Mouse (Mus musculus) limb, embryonic 10.5 days (tissue): ENCODE measurements around the gene Gfm2. TPM values are rescaled to one million over a fixed set of nuclear protein-coding genes. Genes with fewer than 3 reads are reported as not detected.

Experiments used
- DNase-seq: peaks from one replicate; pipeline ENCODE4 v3.0.0-alpha.2; 2017; ENCODE audit warnings: low spot score
- H3K27ac ChIP-seq: fragments of 300-500 bp; sonication (generic); 2 replicates; pipeline ENCODE4 v1.5.1; 2016; ENCODE audit warnings: mild to moderate bottlenecking
- H3K27me3 ChIP-seq: fragments of 300-500 bp; sonication (generic); 2 replicates; pipeline ENCODE4 v1.6.1; 2016; ENCODE audit warnings: low read depth, mild to moderate bottlenecking; ENCODE audit not compliant: poor library complexity, severe bottlenecking
- H3K36me3 ChIP-seq: fragments of 300-500 bp; sonication (generic); 2 replicates; pipeline ENCODE4 v1.6.1; 2016; ENCODE audit warnings: mild to moderate bottlenecking, moderate library complexity
- H3K4me1 ChIP-seq: fragments of 300-500 bp; sonication (generic); 2 replicates; pipeline ENCODE4 v1.6.1; 2016
- H3K4me3 ChIP-seq: fragments of 300-500 bp; sonication (generic); 2 replicates; pipeline ENCODE4 v1.5.1; 2016; ENCODE audit warnings: mild to moderate bottlenecking, moderate library complexity
- H3K9me3 ChIP-seq: fragments of 300-500 bp; sonication (generic); replicated peaks from 2 replicates; pipeline ENCODE4 v1.6.1; 2016; ENCODE audit warnings: mild to moderate bottlenecking
- WGBS: fragments of 180-500 bp; shearing (Covaris S2); methylation state at CpG from one replicate; pipeline ENCODE4 v1.1.7; 2016; 5-methylcytosine and 5-hydroxymethylcytosine counted together
- polyA plus RNA-seq: library from polyadenylated mRNA; unstranded; fragments of >200 nt; fragmentation: Nextera tagmentation; extraction: Ambion mirVana; gene quantifications from 2 replicates; pipeline ENCODE4 v1.2.1, GENCODE M21; 2016

Gene Gfm2
- polyA plus RNA-seq, 1 experiment from 2014 or later = 41.5 TPM

DNA sequence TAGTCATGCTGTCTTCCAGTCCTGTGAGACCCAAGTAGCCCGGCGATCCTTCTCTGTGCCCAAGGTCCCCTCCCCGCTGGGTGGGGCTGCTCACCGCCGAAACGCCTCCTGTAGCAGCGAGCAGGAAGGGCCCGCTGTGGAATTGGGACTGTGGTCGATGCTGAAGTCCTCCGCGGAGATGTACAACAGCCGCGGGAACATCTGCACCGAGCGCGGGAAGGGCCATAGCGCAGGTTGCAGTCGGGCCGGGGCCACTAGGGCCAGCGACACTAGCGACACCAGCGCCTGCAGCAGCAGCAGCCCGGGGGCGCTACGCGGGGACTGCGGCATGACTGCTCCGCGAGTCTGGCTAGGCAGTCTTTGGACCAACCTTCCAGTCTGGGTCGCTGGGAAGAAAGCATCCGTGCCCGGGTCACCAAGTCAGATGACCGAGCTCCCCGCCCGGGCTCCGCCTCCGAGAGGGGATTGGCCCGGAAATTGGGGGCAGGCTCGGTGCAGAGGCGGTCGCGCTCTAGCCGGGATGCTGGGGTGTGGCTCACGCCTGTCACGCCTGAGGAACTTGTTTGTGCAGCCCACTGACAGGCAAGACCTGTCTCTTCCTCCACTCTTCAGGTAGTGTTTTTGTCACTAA lies 60.3 kb downstream of the Gfm2 start, which contains the start of gene Hexb:
Gene Hexb, minus strand, starts transcription at position 426 of the 631 bp plus-strand sequence.
- H3K4me1 ChIP-seq = peaks cover 19% of the 10 kb centered on the region
- H3K9me3 ChIP-seq = no peaks in the 10 kb centered on the region
- H3K27me3 ChIP-seq = 0 out of 2 replicates have a peak, but pooled peaks cover 9% of the 10 kb centered on the region
- H3K36me3 ChIP-seq = no peaks in the 10 kb centered on the region
- peak within 1 kb of the TSS; percentile 70 for H3K4me3 ChIP-seq
- peak within 1 kb of the TSS; percentile 89 for H3K27ac ChIP-seq
- under 1% methylated on average over 45 of the region's 45 CpGs for WGBS
- peak; percentile 91 for DNase-seq

DNA sequence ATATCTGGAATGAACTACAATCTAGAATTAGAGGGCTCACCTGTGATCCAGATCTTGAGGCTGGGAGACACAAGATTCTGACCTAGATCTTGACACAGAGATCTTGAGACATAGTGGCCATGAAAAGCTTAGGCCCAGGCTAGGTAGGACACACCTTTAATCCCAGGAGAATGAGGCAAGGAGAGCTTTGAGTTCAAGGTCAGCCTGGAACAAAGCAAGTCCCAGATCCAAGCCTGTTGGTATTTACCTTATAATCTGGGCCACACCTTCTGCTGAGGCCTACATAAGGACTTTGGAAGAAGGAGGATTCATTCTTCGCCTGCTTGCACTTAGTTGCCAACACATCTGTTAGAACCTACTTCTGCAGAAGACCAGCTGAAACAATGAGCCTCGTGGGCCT lies 61.4 kb downstream of the Gfm2 start:
- 91% methylated on average over 2 of the region's 2 CpGs for WGBS

DNA sequence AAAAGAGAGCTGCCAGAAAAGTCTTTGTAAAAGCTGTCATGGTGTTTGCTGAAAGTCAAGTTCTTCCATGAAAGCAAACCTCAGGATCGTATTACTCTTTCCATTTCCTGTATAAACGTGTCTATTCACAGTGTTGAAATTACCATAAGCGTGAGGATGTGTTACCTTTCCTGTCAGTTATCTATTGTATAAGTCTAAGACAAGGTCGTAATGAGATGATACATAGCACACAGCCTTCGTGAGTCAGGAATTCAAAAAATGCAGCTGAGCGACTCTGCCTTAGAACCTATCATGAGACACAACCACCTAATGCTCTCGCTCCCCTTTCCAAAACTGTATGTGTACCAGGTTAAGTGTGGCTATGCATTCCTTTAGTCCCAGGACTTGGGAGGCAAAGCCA lies 63.3 kb downstream of the Gfm2 start:
- Histone ChIP-seq H3K27ac (no peak overlapping the region), H3K4me1 (peaks cover 29% of the 10 kb centered on the region)
- 80% methylated on average over 7 of the region's 7 CpGs for WGBS

More for the DNA sequence above, 61.4 kb downstream of the Gfm2 start:
- no peak for DNase-seq
- Histone ChIP-seq H3K27ac (no peak overlapping the region), H3K4me1 (peaks cover 19% of the 10 kb centered on the region), H3K36me3 (no peaks in the 10 kb centered on the region), H3K27me3 (0 out of 2 replicates have a peak, but pooled peaks cover 9% of the 10 kb centered on the region), H3K9me3 (no peaks in the 10 kb centered on the region), H3K4me3 (no peak overlapping the region)

GRCm38 (mm10) chr13:97201896-97202295 lies 64.2 kb downstream of the Gfm2 start:
- H3K4me3 ChIP-seq = no peak overlapping the region
- H3K4me1 ChIP-seq = peaks cover 27% of the 10 kb centered on the region
- 0 out of 2 replicates have a peak, but pooled peaks cover 1% of the 10 kb centered on the region for H3K27me3 ChIP-seq
- no peaks in the 10 kb centered on the region for H3K9me3 ChIP-seq
- 82% methylated on average over 4 of the region's 4 CpGs for WGBS
- H3K27ac ChIP-seq = no peak overlapping the region
- no peak for DNase-seq
- no peaks in the 10 kb centered on the region for H3K36me3 ChIP-seq

More for the DNA sequence above, 63.3 kb downstream of the Gfm2 start:
- Histone ChIP-seq H3K4me3 (no peak overlapping the region), H3K9me3 (no peaks in the 10 kb centered on the region), H3K27me3 (0 out of 2 replicates have a peak, but pooled peaks cover 9% of the 10 kb centered on the region), H3K36me3 (no peaks in the 10 kb centered on the region)
- DNase-seq = no peak

DNA sequence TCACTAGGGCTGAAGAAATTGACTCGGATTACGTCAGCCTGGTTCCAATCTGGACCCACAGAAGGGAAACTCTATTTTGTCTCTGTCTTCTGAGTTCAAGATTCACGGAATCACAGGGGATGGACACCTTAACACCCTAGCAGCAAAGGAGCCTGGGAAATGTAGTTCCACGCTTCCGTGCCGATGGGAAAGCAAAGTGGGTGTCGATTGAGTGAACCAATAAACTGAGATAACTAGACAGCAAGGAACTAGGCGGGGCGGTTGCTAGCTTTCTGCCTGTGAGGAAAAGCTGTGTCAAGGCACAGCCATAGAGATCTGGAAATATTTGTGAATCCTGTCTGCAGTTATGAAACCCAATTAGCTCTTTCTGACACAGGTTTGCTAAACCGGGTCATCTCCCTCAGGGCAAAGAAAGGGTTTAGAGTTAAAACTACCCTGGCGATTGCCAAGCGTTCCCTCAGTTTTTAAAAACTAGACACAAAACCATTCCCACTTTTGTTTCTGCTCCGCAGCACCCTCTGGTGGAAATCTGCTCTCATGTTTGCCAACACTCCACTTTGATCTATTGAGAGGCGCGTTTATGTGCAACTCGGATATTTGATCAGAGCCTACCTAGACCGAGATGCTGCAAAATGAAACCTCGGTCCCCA lies 67.4 kb downstream of the Gfm2 start:
- peak overlapping the region; percentile 42 for H3K4me3 ChIP-seq
- H3K27ac ChIP-seq = peak overlapping the region; percentile 63; the same call in 1 of the 2 replicates
- H3K9me3 ChIP-seq = no peaks in the 10 kb centered on the region
- H3K4me1 ChIP-seq = peaks cover 16% of the 10 kb centered on the region; the same call in 1 of the 2 replicates
- H3K27me3 ChIP-seq = no peaks in the 10 kb centered on the region
- WGBS = 15% methylated on average over 18 of the region's 18 CpGs
- H3K36me3 ChIP-seq = no peaks in the 10 kb centered on the region
- peak; percentile 83 for DNase-seq

DNA sequence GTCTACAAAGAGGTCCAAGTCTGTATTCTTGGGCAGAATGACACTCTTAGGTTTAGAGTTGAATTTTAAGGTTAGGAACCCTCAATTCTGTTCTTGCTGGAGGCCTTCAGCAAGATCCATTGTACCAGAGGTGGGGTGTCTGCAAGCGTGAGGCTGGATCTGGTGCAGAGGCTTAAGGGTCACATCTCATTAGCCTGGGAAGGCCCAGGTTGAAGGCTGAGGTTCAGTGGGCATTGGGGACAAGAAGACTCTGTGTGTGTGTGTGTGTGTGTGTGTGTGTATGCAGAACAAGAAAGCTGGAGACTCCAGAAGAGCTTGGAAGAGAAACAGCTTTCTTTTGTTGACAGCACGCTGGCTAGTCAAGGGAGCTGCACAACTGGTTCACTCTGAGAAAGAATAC lies 68.3 kb downstream of the Gfm2 start:
- 93% methylated on average over 2 of the region's 2 CpGs for WGBS
- Histone ChIP-seq H3K4me3 (no peak overlapping the region), H3K4me1 (peaks cover 16% of the 10 kb centered on the region; the same call in 1 of the 2 replicates), H3K36me3 (no peaks in the 10 kb centered on the region), H3K27ac (no peak overlapping the region), H3K27me3 (no peaks in the 10 kb centered on the region), H3K9me3 (no peaks in the 10 kb centered on the region)
- no peak for DNase-seq

DNA sequence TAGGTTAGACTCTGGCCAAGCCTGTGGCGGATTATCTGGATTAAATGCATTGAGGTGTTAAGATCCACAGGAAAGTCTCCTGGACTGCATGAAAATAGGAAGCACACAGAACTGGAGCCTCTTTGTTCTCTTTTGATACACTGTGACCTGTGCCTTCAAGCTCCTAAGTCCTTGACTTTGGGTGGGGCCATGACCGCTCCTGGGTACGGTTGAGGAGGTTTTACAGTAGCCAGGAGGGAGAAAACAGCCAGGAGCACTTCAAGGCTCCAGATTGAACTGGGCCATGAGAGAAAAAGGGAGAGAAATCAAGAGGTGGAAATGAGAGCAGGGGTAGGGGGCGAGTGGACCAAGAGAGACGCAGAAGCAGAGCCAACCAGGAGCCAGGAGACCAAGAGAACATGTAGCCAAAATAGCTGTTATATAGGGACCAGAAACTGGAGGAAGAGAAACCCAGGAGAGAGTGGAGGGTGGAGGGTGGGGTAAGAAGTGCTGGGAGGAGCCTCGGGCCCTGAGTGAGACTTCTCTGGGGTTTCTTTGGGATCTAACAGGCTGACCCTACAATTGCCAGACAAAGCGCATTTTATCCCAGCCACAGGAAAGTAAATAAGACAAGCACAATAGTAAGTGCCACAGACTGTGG lies 69.9 kb downstream of the Gfm2 start:
- DNase-seq = no peak
- peaks cover 29% of the 10 kb centered on the region for H3K4me1 ChIP-seq
- H3K27me3 ChIP-seq = no peaks in the 10 kb centered on the region
- H3K4me3 ChIP-seq = no peak overlapping the region
- H3K36me3 ChIP-seq = no peaks in the 10 kb centered on the region
- WGBS = 90% methylated on average over 7 of the region's 7 CpGs
- H3K27ac ChIP-seq = no peak overlapping the region
- H3K9me3 ChIP-seq = no peaks in the 10 kb centered on the region

DNA sequence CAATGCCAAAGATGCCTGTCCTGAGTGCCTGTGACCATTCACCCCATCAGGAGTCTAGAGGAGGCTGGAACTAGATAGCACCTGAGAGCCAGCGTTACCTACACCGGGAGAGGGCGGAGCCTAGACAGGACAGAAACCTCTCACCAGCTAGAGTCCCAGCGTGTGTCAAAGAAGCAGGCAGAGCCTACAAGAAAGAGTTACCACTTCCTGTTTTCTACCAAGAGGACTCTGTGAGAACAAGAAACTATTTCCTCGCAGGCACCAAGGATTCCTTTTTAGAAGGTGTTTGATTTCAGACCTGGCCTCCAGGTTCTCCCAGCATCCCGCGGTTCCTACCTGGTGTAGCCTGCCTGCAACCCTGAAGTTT lies 70.4 kb downstream of the Gfm2 start:
- Histone ChIP-seq H3K36me3 (no peaks in the 10 kb centered on the region), H3K27me3 (no peaks in the 10 kb centered on the region), H3K27ac (no peak overlapping the region), H3K4me1 (peaks cover 30% of the 10 kb centered on the region), H3K4me3 (no peak overlapping the region), H3K9me3 (no peaks in the 10 kb centered on the region)
- no peak for DNase-seq
- 58% methylated on average over 7 of the region's 7 CpGs for WGBS

DNA sequence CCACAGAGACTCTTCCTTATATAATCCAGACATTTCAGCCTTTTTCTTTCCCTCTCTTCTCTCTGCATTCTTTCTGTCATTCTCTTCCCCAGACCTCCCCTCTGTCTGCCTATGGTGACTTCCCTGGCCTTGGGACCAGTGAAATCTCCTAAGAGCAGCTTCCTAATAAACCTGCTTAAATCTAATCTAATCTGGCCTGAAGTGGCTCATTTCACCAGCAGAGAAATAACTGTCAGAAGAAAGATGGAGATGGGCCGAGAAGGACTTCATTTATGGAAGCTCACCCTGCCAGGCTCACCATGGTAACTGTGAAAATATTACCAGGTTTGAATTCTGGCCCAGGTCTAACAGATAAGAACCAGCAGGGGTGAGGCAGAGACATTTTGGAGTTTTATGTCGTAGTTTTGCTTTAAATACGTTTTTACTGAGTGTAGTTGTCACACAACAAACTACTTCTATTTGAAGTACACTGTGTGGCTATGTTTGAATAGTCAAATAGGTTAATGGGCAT lies 70.8 kb downstream of the Gfm2 start:
- no peak for DNase-seq
- Histone ChIP-seq H3K9me3 (no peaks in the 10 kb centered on the region), H3K36me3 (no peaks in the 10 kb centered on the region), H3K27me3 (no peaks in the 10 kb centered on the region), H3K4me3 (no peak overlapping the region), H3K4me1 (peaks cover 30% of the 10 kb centered on the region), H3K27ac (no peak overlapping the region)
- 88% methylated on average over 3 of the region's 3 CpGs for WGBS

GRCm38 (mm10) chr13:97214583-97215268 lies 77.0 kb downstream of the Gfm2 start:
- Histone ChIP-seq H3K4me3 (no peak overlapping the region), H3K4me1 (peaks cover 47% of the 10 kb centered on the region), H3K36me3 (no peaks in the 10 kb centered on the region), H3K27me3 (no peaks in the 10 kb centered on the region), H3K27ac (peak overlapping the region; percentile 76), H3K9me3 (no peaks in the 10 kb centered on the region)
- WGBS = 53% methylated on average over 3 of the region's 3 CpGs
- no peak for DNase-seq

- Histone ChIP-seq H3K27me3 (no peaks in the 10 kb centered on the region), H3K4me1 (peaks cover 47% of the 10 kb centered on the region), H3K9me3 (no peaks in the 10 kb centered on the region), H3K36me3 (no peaks in the 10 kb centered on the region), H3K27ac (peak overlapping the region; percentile 76; the same call in 1 of the 2 replicates), H3K4me3 (no peak overlapping the region)
- DNase-seq = no peak
- WGBS = 44% methylated on average over 4 of the region's 4 CpGs
Measured at GRCm38 (mm10) chr13:97215563-97215962, 77.8 kb downstream of the Gfm2 start.

DNA sequence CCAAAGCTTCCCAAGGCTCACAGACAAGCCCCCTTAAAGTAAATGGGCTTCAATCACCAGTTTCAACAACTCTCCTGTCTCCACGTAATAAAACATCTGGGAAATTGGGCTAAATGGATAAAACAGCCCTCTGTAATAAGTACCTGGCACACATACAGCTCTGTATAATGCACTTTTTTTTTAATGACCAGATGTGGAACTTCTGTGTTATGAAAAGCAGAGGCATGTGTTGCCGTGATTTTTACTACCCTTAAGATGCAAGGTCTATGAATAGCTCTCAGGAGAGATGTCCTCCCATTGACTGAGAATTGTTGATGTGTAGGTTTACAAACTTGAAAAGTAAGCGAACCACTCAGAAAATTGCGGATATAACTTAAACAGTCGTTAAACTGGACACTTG lies 78.5 kb downstream of the Gfm2 start:
- no peaks in the 10 kb centered on the region for H3K36me3 ChIP-seq
- no peaks in the 10 kb centered on the region for H3K9me3 ChIP-seq
- WGBS = 30% methylated on average over 5 of the region's 5 CpGs
- no peak for DNase-seq
- no peaks in the 10 kb centered on the region for H3K27me3 ChIP-seq
- peaks cover 47% of the 10 kb centered on the region for H3K4me1 ChIP-seq
- peak overlapping the region; percentile 76; the same call in 1 of the 2 replicates for H3K27ac ChIP-seq
- H3K4me3 ChIP-seq = no peak overlapping the region
